Mouse (Mus musculus) thymus, adult 2 months (tissue): ENCODE measurements around the gene Ghr.

Experiments used
- CTCF ChIP-seq: fragments of 200-500 bp; IDR thresholded peaks from 2 replicates; pipeline ENCODE4 v1.5.1; 2012; ENCODE audit warnings: mild to moderate bottlenecking, control low read depth, low read length, moderate library complexity, borderline replicate concordance; ENCODE audit not compliant: control insufficient read depth, poor library complexity, insufficient read depth; ENCODE audit errors: extremely low read depth
- POLR2A ChIP-seq: fragments of 200-500 bp; IDR thresholded peaks from 2 replicates; pipeline ENCODE4 v1.6.1; 2012; ENCODE audit warnings: mild to moderate bottlenecking, low read length, control low read depth, moderate library complexity; ENCODE audit not compliant: control insufficient read depth, poor library complexity, insufficient read depth; ENCODE audit errors: extremely low read depth

DNA sequence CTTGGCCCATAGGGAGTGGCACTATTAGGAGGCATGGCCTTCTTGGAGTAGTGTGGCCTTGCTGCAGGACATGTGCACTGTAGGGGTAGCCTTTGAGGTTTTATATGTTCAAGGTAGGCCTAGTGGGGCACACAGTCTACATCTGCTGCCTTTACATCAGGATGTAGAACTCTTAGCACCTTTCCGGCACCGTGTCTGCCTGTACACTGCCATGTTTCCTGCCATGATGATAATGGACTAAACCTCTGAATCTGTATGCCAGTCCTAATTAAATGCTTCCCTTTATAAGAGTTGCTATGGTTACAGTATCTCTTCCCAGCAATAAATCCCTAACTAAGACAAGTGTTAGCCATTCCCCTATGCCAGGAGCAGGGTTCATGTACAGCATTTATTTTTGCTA, 76.0 kb downstream of the Ghr start:
- TF ChIP-seq CTCF (no peak), POLR2A (no peak)
